Mouse (Mus musculus): ENCODE results near the gene Olfr1231.

Gene Olfr1231

DNA sequence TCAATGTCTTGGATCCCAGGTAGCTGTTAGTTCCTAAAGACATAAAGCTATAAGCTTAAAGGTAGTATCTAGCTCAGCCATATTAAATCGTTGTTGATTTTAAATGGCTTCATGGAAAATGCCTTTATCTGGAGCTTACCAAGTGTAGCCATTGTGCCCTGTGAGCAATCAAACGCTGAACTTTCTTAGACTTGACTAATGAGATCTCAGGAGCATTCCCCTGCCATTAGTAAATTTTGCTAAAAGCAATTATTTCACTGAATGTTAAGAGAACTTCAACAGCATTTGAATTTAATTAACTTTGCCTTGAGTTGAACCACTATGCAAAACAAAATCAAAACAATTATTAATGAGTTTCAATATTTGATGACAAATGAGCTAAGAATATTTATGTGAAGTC is at the start of gene Olfr1231:
Gene Olfr1231 (minus strand): TSS at position 101 of the 400 bp plus-strand sequence.
- DNase-seq (ENCODE audit: low spot score in 2 of 2) = no peak

DNA sequence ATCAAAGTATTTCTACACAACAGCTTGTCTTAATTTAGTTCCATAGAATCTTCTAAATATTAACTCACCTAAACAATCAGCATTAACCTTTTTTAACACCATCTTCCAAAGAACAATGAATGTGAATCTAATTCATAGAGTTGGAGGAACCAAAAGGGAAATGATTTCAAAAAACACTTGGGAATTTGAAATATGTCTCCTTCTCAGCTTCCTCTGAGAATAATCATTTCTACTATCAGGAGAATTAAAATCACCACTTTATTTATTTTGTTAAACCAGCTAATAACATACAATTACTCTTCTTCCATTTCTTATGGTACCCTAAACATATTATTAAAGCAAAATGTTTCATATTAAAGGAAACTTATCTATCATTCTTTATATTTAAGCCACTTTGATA is 35.4 kb upstream of the Olfr1231 start, which contains the start of gene Olfr1233:
Gene Olfr1233 (minus strand): TSS at position 101 of the 400 bp plus-strand sequence.
- DNase-seq (ENCODE audit: low spot score in 2 of 2) = no peak

DNA sequence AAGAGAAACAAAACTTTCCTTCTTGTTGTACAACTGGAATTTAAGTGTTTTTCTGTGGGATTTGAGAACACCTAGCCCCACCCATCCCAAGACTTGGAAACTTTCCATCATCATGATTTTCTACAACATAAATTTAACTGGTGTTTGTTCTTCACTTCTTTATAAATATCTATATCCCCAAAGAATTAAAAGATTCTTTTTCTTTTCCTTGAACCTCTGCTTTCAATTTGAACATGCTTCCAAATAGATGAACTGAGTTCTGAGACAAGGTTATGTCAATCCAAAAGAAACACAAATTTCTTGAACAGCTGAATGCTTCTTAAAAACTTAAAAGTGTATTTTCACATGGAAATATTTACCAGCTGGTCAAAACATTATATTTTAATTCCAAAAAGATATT is 22.7 kb upstream of the Olfr1231 start, which contains the start of gene Olfr1232:
Gene Olfr1232 (minus strand): TSS at position 101 of the 400 bp plus-strand sequence.
- no peak for DNase-seq (ENCODE audit: low spot score in 2 of 2)

DNA sequence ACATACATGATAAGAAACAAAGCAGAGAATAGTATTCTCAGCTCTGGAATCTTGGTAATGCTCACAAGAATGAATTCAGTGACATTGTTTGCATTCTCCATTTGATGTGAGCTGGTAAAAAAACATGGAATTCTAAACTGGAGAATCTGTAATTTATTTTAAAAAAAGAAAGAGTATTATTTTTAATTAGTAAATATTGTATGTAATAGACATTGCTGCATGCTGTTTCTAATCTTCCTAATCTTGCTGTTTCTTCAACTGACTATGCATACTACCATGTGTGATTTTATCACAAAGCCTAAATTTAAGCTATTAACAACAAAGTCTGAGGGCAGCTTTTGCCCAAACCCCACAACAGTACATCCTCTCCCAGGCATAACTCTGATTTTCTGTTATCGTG is 9.7 kb downstream of the Olfr1231 start, which contains the start of gene Olfr1230:
Gene Olfr1230 (minus strand): TSS at position 101 of the 400 bp plus-strand sequence.
- DNase-seq (ENCODE audit: low spot score in 2 of 2) = no peak

DNA sequence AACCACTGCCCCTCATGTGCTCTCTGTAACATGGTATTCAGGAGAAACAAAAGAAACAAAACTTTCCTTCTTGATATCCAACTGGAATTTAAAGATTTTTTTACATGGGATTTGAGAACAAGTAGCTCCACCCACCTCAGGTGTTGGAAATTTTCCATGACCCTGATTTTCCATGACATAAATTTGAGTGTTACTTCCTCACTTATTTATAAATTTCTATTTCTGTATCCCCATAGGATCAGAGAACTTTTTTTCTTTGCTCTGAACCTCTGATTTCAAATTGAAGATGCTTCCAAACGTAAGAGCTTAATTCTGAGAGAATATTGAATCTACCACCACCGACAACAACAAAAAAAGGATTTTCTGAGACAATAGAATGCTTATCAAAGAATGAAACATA is 19.0 kb downstream of the Olfr1231 start, which contains the start of gene Olfr1229:
Gene Olfr1229 (minus strand): TSS at position 101 of the 400 bp plus-strand sequence.
- no peak for DNase-seq (ENCODE audit: low spot score in 2 of 2)

DNA sequence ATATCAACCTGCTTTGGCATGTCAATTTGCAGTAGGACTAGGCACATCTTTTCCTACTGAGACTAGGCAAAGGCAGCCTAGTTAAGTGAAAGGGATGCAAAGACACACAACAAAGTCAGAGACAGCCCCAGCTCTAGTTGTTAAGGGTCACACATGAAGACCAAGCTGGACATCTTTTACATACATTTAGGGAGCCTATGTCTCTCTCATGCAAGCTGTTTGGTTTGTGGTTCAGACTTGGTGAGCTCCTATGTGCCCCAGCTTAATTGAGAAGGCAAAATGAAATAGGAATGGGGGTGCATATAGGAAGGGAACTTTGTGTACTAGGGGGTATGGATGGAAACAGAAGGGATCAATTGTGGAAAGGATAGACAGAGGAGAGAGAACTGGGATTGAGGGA is 52.9 kb downstream of the Olfr1231 start, which contains the start of gene Olfr1228:
Gene Olfr1228 (minus strand): TSS at position 101 of the 400 bp plus-strand sequence.
- no peak for DNase-seq (ENCODE audit: low spot score in 2 of 2)
